ENCODE assay signal across 8 mouse cellular contexts in genomic region chr11:116850833-116851477, GRCm38 (mm10). TPM values are rescaled to one million over a fixed set of nuclear protein-coding genes. Genes with fewer than 3 reads are reported as not detected.
DNase-seq lines count a peak whose midpoint lies in the region; ATAC-seq and TF ChIP-seq lines count a peak whose summit lies in the region.

No protein-coding gene starts in this region.

- H3K36me3 ChIP-seq in heart, embryonic 10.5 days: peaks cover 58% of the 10 kb centered on the region
- peaks cover 61% of the 10 kb centered on the region for H3K36me3 ChIP-seq in C2C12 (ENCODE audit: control insufficient read depth, insufficient read depth)
- peaks cover 9% of the 10 kb centered on the region; the same call in 1 of the 2 replicates for H3K36me3 ChIP-seq in forebrain, embryonic 16.5 days (ENCODE audit: control insufficient read depth, insufficient read depth)
- H3K36me3 ChIP-seq in liver, postnatal 0 days (replicated peaks; ENCODE audit: insufficient read depth, low read length): peaks cover 30% of the 10 kb centered on the region

- peak overlapping the region; percentile 98 for H3K4me3 ChIP-seq in heart, embryonic 10.5 days
- peak overlapping the region; percentile 98 for H3K4me3 ChIP-seq in C2C12 (ENCODE audit: insufficient read depth, poor library complexity, severe bottlenecking)
- peak overlapping the region; percentile 65 for H3K4me3 ChIP-seq in forebrain, embryonic 16.5 days (replicated peaks; ENCODE audit: low read length)
- peak overlapping the region; percentile 95 for H3K4me3 ChIP-seq in liver, postnatal 0 days (ENCODE audit: low read depth, low read length)

- DNase-seq in heart, embryonic 10.5 days (ENCODE audit: low spot score): no peak
- no peak for DNase-seq in heart, adult 8-10 months (ENCODE audit: low spot score)
- DNase-seq in liver, postnatal 0 days: no peak
- no peak for DNase-seq in frontal cortex, postnatal 25 days (ENCODE audit: low spot score in 2 of 2)
- DNase-seq in adrenal gland, postnatal 36 days: no peak
- no peak for DNase-seq in adrenal gland, adult 18-20 months (ENCODE audit: low spot score in 2 of 2)

- H3K27me3 ChIP-seq in heart, embryonic 10.5 days (ENCODE audit: insufficient read depth, poor library complexity, severe bottlenecking): no peaks in the 10 kb centered on the region
- H3K27me3 ChIP-seq in C2C12 (ENCODE audit: control insufficient read depth, insufficient read depth, insufficient read length): no peaks in the 10 kb centered on the region
- H3K27me3 ChIP-seq in forebrain, embryonic 16.5 days (replicated peaks; ENCODE audit: control insufficient read depth, insufficient read depth, low read length): no peaks in the 10 kb centered on the region
- H3K27me3 ChIP-seq in liver, postnatal 0 days (ENCODE audit: insufficient read depth, low read length): no peaks in the 10 kb centered on the region

- peak overlapping the region; percentile 84 for H3K4me2 ChIP-seq in forebrain, embryonic 16.5 days (ENCODE audit: low read length)
- peak overlapping the region; percentile 81 for H3K4me2 ChIP-seq in liver, postnatal 0 days (ENCODE audit: low read depth, low read length)

- H3K4me1 ChIP-seq in heart, embryonic 10.5 days: peaks cover 10% of the 10 kb centered on the region
- peaks cover 23% of the 10 kb centered on the region for H3K4me1 ChIP-seq in forebrain, embryonic 16.5 days (replicated peaks; ENCODE audit: control insufficient read depth, insufficient read depth, low read length)
- 0 out of 2 replicates have a peak, but pooled peaks cover 2% of the 10 kb centered on the region for H3K4me1 ChIP-seq in liver, postnatal 0 days (ENCODE audit: insufficient read depth)

- peak overlapping the region; percentile 97; the same call in 1 of the 2 replicates for H3K9ac ChIP-seq in forebrain, embryonic 16.5 days (replicated peaks; ENCODE audit: low read depth, low read length)
- H3K9ac ChIP-seq in liver, postnatal 0 days (replicated peaks): peak overlapping the region; percentile 98

- no peak for TF ChIP-seq EP300 in liver, postnatal 0 days (IDR thresholded peaks at IDR 0.05; ENCODE audit: low read depth)

- peaks cover 58% of the 10 kb centered on the region for H3K79me3 ChIP-seq in C2C12 (ENCODE audit: low read depth)

- H3ac ChIP-seq in C2C12 (ENCODE audit: control insufficient read depth, insufficient read length, low read depth): peak overlapping the region; percentile 66

- ATAC-seq in forebrain, embryonic 16.5 days: no peak
- no peak for ATAC-seq in liver, postnatal 0 days

- peaks cover 91% of the 10 kb centered on the region for H3K79me2 ChIP-seq in C2C12 (ENCODE audit: control insufficient read depth, insufficient read depth)

- peak overlapping the region; percentile 99; the same call in 1 of the 2 replicates for H3K27ac ChIP-seq in heart, embryonic 10.5 days
- H3K27ac ChIP-seq in forebrain, embryonic 16.5 days (ENCODE audit: low read length): no peak overlapping the region
- peak overlapping the region; percentile 30 for H3K27ac ChIP-seq in liver, postnatal 0 days (ENCODE audit: low read depth)

- H3K9me3 ChIP-seq in heart, embryonic 10.5 days: no peaks in the 10 kb centered on the region
- no peaks in the 10 kb centered on the region for H3K9me3 ChIP-seq in forebrain, embryonic 16.5 days (ENCODE audit: control insufficient read depth, low read length)
- H3K9me3 ChIP-seq in liver, postnatal 0 days (ENCODE audit: low read length): no peaks in the 10 kb centered on the region

- TF ChIP-seq CTCF in C2C12 (IDR thresholded peaks at IDR 0.05; ENCODE audit: control insufficient read depth, insufficient read depth, insufficient read length): no peak
- TF ChIP-seq CTCF in liver, postnatal 0 days (IDR thresholded peaks at IDR 0.05; ENCODE audit: low read depth): no peak

- WGBS in heart, embryonic 10.5 days: 45% methylated on average over 6 of the region's 6 CpGs
- WGBS in forebrain, embryonic 16.5 days: 20% methylated on average over 6 of the region's 6 CpGs
- 9% methylated on average over 6 of the region's 6 CpGs for WGBS in liver, postnatal 0 days (ENCODE audit: insufficient replicate concordance)

TF ChIP-seq in C2C12, 6 proteins besides CTCF, POLR2A, EP300 and RAD21:
- TF ChIP-seq MYOG (IDR thresholded peaks at IDR 0.05; ENCODE audit: control insufficient read depth, extremely low read depth, insufficient read length) (no peak), FOSL1 (IDR thresholded peaks at IDR 0.05; ENCODE audit: insufficient read depth, low read length, poor library complexity, severe bottlenecking) (no peak), CEBPB (IDR thresholded peaks at IDR 0.05; ENCODE audit: low read depth) (no peak), MAX (IDR thresholded peaks at IDR 0.05) (no peak), USF1 (IDR thresholded peaks at IDR 0.05; ENCODE audit: low read depth) (no peak), MYOD1 (IDR thresholded peaks at IDR 0.05; ENCODE audit: control insufficient read depth, insufficient read length, low read depth) (no peak)

RNA-seq across cellular contexts. Expression of gene Mfsd11, which starts 1.3 kb away (rescaled TPM):
- 27.0 and 27.1 TPM in 2 replicates for polyA plus RNA-seq in heart, embryonic 10.5 days (2016; fragmentation: Nextera tagmentation; extraction: Ambion mirVana)
- total RNA-seq in heart, adult 8-10 months (2022): 10 to 100 TPM; 27.3 to 33.6 (median 29.7) TPM
- 34.0 TPM for polyA plus RNA-seq in C2C12 (2012; fragmentation: generic; extraction: Trizol)
- 46.3 and 55.8 TPM in 2 replicates for polyA plus RNA-seq in forebrain, embryonic 16.5 days (2015; fragmentation: Nextera tagmentation; extraction: Ambion mirVana)
- polyA plus RNA-seq in liver, postnatal 0 days (2015; fragmentation: Nextera tagmentation; extraction: Ambion mirVana): 16.5 and 18.0 TPM in 2 replicates
- 10 to 100 TPM; 33.7 to 35.2 TPM for total RNA-seq in adrenal gland, postnatal 36 days (2021)
- 10 to 100 TPM; 39.3 to 42.3 TPM for total RNA-seq in adrenal gland, adult 18-20 months (2021)

RNA-seq across cellular contexts. Expression of gene Srsf2, which starts 1.9 kb away (rescaled TPM):
- 577 and 728 TPM in 2 replicates for polyA plus RNA-seq in heart, embryonic 10.5 days (2016; fragmentation: Nextera tagmentation; extraction: Ambion mirVana)
- 100 to 1,000 TPM in 2 of 4 experiments, 10 to 100 TPM in 2; 85.5 to 126 (median 103) TPM for total RNA-seq in heart, adult 8-10 months (2022)
- polyA plus RNA-seq in C2C12 (2012; fragmentation: generic; extraction: Trizol): 326 TPM
- 649 and 700 TPM in 2 replicates for polyA plus RNA-seq in forebrain, embryonic 16.5 days (2015; fragmentation: Nextera tagmentation; extraction: Ambion mirVana)
- polyA plus RNA-seq in liver, postnatal 0 days (2015; fragmentation: Nextera tagmentation; extraction: Ambion mirVana): 293 and 302 TPM in 2 replicates
- 100 to 1,000 TPM; 235 to 275 TPM for total RNA-seq in adrenal gland, postnatal 36 days (2021)
- total RNA-seq in adrenal gland, adult 18-20 months (2021): 100 to 1,000 TPM; 228 to 275 TPM

RNA-seq across cellular contexts. Expression of gene Jmjd6, which starts 7.7 kb away (rescaled TPM):
- polyA plus RNA-seq in heart, embryonic 10.5 days (2016; fragmentation: Nextera tagmentation; extraction: Ambion mirVana): 89.1 and 114 TPM in 2 replicates
- total RNA-seq in heart, adult 8-10 months (2022): 10 to 100 TPM; 28.5 to 39.4 (median 35.9) TPM
- polyA plus RNA-seq in C2C12 (2012; fragmentation: generic; extraction: Trizol): 74.4 TPM
- polyA plus RNA-seq in forebrain, embryonic 16.5 days (2015; fragmentation: Nextera tagmentation; extraction: Ambion mirVana): 71.2 and 72.5 TPM in 2 replicates
- polyA plus RNA-seq in liver, postnatal 0 days (2015; fragmentation: Nextera tagmentation; extraction: Ambion mirVana): 18.5 and 19.0 TPM in 2 replicates
- total RNA-seq in adrenal gland, postnatal 36 days (2021): 10 to 100 TPM; 33.0 to 46.7 TPM
- 10 to 100 TPM; 42.2 to 52.6 TPM for total RNA-seq in adrenal gland, adult 18-20 months (2021)

RNA-seq across cellular contexts. Expression of gene Mettl23, which starts 7.9 kb away (rescaled TPM):
- 58.9 and 66.9 TPM in 2 replicates for polyA plus RNA-seq in heart, embryonic 10.5 days (2016; fragmentation: Nextera tagmentation; extraction: Ambion mirVana)
- 10 to 100 TPM; 36.9 to 38.6 (median 38.1) TPM for total RNA-seq in heart, adult 8-10 months (2022)
- polyA plus RNA-seq in C2C12 (2012; fragmentation: generic; extraction: Trizol): 15.1 TPM
- polyA plus RNA-seq in forebrain, embryonic 16.5 days (2015; fragmentation: Nextera tagmentation; extraction: Ambion mirVana): 80.4 and 88.5 TPM in 2 replicates
- polyA plus RNA-seq in liver, postnatal 0 days (2015; fragmentation: Nextera tagmentation; extraction: Ambion mirVana): 32.6 and 33.0 TPM in 2 replicates
- 10 to 100 TPM; 31.2 to 36.2 TPM for total RNA-seq in adrenal gland, postnatal 36 days (2021)
- total RNA-seq in adrenal gland, adult 18-20 months (2021): 10 to 100 TPM; 32.2 to 32.7 TPM

RNA-seq across cellular contexts. Expression of gene Mxra7, which starts 23.1 kb away (rescaled TPM):
- polyA plus RNA-seq in heart, embryonic 10.5 days (2016; fragmentation: Nextera tagmentation; extraction: Ambion mirVana): 13.2 and 17.9 TPM in 2 replicates
- 10 to 100 TPM; 14.2 to 20.8 (median 18.2) TPM for total RNA-seq in heart, adult 8-10 months (2022)
- polyA plus RNA-seq in C2C12 (2012; fragmentation: generic; extraction: Trizol): 70.2 TPM
- polyA plus RNA-seq in forebrain, embryonic 16.5 days (2015; fragmentation: Nextera tagmentation; extraction: Ambion mirVana): 6.3 and 7.8 TPM in 2 replicates
- 1.4 and 4.0 TPM in 2 replicates for polyA plus RNA-seq in liver, postnatal 0 days (2015; fragmentation: Nextera tagmentation; extraction: Ambion mirVana)
- 10 to 100 TPM; 38.6 to 52.5 TPM for total RNA-seq in adrenal gland, postnatal 36 days (2021)
- total RNA-seq in adrenal gland, adult 18-20 months (2021): 10 to 100 TPM; 44.3 to 55.9 TPM
